Mouse (Mus musculus): ENCODE results near the gene Cenps. TPM values are rescaled to one million over a fixed set of nuclear protein-coding genes. Genes with fewer than 3 reads are reported as not detected.

Cenps gene
- not detected for polyA plus RNA-seq (2014; fragmentation: Illumina TruSeq; extraction: RNeasy Lipid Tissue Mini Kit (QIAGEN cat#74804); ENCODE audit: low read depth, low replicate concordance)

DNA sequence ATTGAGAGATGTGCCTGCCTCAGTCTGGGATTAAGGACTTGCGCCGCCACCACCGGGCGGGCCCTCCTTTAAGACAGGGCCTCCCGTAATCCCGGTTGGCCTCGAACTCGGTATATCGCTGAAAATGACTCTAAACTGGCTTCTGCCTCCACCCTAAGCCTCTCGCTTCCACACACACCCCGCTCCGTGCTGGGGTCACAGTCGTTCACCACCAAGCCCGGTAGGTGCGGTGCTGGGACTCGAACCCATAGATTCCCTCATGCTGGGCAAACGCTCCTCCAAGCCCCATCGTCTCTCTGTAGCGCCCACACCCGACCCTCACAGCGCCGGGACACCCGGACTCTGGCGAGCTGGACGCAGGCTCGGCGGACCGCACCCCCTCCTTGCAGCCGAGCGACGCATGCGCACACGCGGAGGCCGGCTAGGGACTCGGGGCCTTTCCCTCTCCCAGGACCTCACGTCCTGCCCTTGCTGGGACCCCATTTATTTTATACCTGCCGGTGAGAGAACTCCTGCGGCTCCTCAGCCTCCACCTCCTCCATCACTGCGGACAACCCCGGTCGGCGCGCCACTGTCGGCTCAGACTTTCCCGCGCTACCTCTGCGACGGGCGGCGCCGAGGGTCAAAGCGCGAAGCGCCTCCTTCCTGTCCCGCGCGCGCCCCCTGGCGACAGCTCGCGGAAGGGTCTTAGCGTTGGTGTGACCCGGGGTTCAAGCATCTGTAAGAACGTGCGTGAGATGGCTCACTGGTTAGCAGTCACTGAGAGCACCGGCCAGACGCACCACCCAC lies at the start of gene Cenps:
Gene Cenps (minus strand): TSS at position 648 of the 789 bp plus-strand sequence.

DNA sequence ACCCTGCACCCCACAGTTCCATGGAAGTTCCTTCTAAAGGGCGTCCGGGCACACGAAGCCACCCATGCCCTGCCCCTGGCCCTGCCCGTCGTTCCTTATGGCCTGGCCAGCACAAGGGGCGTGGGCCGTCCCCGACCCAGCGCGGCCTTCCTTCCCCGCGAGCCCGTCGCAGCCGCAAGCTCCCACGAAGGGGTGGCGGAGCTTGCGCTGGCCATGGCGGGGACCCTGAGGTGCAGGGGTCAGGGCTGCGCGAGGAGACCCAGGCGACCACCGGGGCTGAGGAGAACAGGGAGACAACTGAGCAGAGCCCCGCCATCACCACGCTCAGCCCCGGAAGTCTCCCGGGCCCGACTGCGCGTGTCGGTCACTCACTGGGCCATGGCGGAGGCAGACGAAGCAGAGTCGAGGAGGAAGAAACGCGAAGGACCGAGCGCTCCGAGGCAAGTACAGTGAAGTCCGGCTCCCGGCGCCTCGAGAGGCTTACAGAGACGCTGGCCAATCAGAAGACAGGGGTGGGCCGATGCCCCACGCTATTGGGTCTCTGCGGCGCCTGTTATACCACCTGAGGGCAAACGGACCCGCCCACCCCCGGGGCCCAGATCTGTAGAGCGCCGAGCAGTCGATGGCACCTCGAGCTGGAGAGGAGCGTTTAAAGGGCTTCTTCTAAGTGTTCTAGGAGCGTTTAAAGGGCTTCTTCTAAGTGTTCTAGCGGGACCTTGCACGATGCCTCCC lies 29.0 kb upstream of the Cenps start, which contains the start of gene Pgd:
Gene Pgd (minus strand): TSS at position 557 of the 732 bp plus-strand sequence.

DNA sequence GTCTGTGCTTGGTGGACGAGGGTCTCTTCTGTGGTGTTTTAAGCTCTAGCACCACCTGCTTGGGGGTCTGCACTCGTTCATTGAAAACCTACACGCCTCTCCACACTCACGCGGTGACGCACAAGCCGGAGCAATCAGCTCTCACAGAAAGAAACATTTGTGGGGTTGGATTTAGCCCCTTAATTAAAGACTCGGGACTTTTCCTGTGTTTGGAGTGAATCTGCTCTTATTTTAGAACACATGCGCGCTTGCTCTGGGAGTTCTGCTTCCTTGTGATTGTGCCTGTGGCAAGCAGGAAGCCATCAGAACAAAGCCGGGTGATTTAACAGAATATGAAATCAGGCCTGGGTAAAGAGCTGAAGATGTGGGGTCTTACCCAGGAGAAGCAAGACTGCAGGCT lies 10.8 kb downstream of the Cenps start, which contains the start of gene Cort:
Gene Cort (minus strand): TSS at position 101 of the 400 bp plus-strand sequence.

GRCm38 (mm10) chr4:149103875-149104561 lies 33.4 kb downstream of the Cenps start, which contains the start of gene Dffa:
Dffa (plus strand) TSS chr4:149104146.

GRCm38 (mm10) chr4:149099369-149100017 lies 37.9 kb downstream of the Cenps start, which contains the start of gene Pex14:
Pex14 (minus strand) TSS chr4:149099876.

Other genes with a start within 250 kb of the Cenps start
- gene Pex14, start 37.8 kb downstream of the Cenps start, polyA plus RNA-seq (2014; fragmentation: Illumina TruSeq; extraction: RNeasy Lipid Tissue Mini Kit (QIAGEN cat#74804); ENCODE audit: low read depth, low replicate concordance) = 1.3 TPM
- 7.3 TPM for gene Dffa, start 33.5 kb downstream of the Cenps start, polyA plus RNA-seq (2014; fragmentation: Illumina TruSeq; extraction: RNeasy Lipid Tissue Mini Kit (QIAGEN cat#74804); ENCODE audit: low read depth, low replicate concordance)
- gene Cort, start 10.9 kb downstream of the Cenps start, polyA plus RNA-seq (2014; fragmentation: Illumina TruSeq; extraction: RNeasy Lipid Tissue Mini Kit (QIAGEN cat#74804); ENCODE audit: low read depth, low replicate concordance) = not detected
- 17.4 TPM for gene Pgd, start 29.1 kb upstream of the Cenps start, polyA plus RNA-seq (2014; fragmentation: Illumina TruSeq; extraction: RNeasy Lipid Tissue Mini Kit (QIAGEN cat#74804); ENCODE audit: low read depth, low replicate concordance)
- gene Kif1b, start 170.1 kb upstream of the Cenps start, polyA plus RNA-seq (2014; fragmentation: Illumina TruSeq; extraction: RNeasy Lipid Tissue Mini Kit (QIAGEN cat#74804); ENCODE audit: low read depth, low replicate concordance) = 47.3 TPM

Measured in kidney, adult 10 weeks (tissue).